Mouse (Mus musculus) left cerebral cortex, postnatal 10 days (tissue): Measurements from ENCODE around the gene Aplnr. TPM values are rescaled to one million over a fixed set of nuclear protein-coding genes. Genes with fewer than 3 reads are reported as not detected.

Experiments used
- DNase-seq, 2 experiments: peaks; one replicate each; pipeline ENCODE4 v3.0.0; 2021 to 2022; ENCODE audit warnings: low spot score in 2 of 2, mixed read lengths in 1 of 2; ENCODE audit errors: extremely low spot score in 1 of 2
- intact Hi-C: fragments of 180-260 bp; cut with DNase I; formaldehyde crosslinking; loops from one replicate; pipeline ENCODE4 v1.15.1; 2025
- total RNA-seq, 2 experiments: library from RNA; stranded (reverse); gene quantifications; 2 replicates each; pipeline ENCODE4 v1.2.3; 2021

Gene Aplnr
- total RNA-seq: 10 to 100 TPM; 11.5 to 19.2 TPM

GRCm38 (mm10) chr2:85136089-85136488 is at the start of gene Aplnr:
Aplnr (plus strand) TSS chr2:85136225.
- intact Hi-C loops: no loop called here

GRCm38 (mm10) chr2:85088716-85089646 is 47.0 kb upstream of the Aplnr start:
- intact Hi-C loops: no loop called here
- DNase-seq: peak in 1 of 2 experiments; percentile 65

More at GRCm38 (mm10) chr2:85136089-85136488, at the start of gene Aplnr:
- DNase-seq: peak in 1 of 2 experiments; percentile 69

- intact Hi-C loops: no loop called here
These were observed 44.7 kb upstream of the Aplnr start for GRCm38 (mm10) chr2:85091325-85091724.

GRCm38 (mm10) chr2:85093376-85093775 is 42.6 kb upstream of the Aplnr start:
- intact Hi-C loops: no loop called here

More at GRCm38 (mm10) chr2:85091325-85091724, 44.7 kb upstream of the Aplnr start:
- no peak for DNase-seq

GRCm38 (mm10) chr2:85095906-85096305 is 40.1 kb upstream of the Aplnr start:
- DNase-seq: no peak
- intact Hi-C loops: no loop called here

More at GRCm38 (mm10) chr2:85093376-85093775, 42.6 kb upstream of the Aplnr start:
- DNase-seq: no peak

- intact Hi-C loops: no loop called here
- DNase-seq: no peak
These were observed 38.0 kb upstream of the Aplnr start for GRCm38 (mm10) chr2:85098014-85098413.

GRCm38 (mm10) chr2:85098824-85099511 is 37.1 kb upstream of the Aplnr start:
- intact Hi-C loops: no loop called here

GRCm38 (mm10) chr2:85103201-85103600 is 32.8 kb upstream of the Aplnr start:
- DNase-seq: no peak
- intact Hi-C loops: no loop called here

More at GRCm38 (mm10) chr2:85098824-85099511, 37.1 kb upstream of the Aplnr start:
- peak in 1 of 2 experiments; percentile 80 for DNase-seq

GRCm38 (mm10) chr2:85105426-85106013 is 30.5 kb upstream of the Aplnr start:
- DNase-seq: no peak
- intact Hi-C loops: no loop called here

- intact Hi-C loops: no loop called here
- DNase-seq: no peak
These were observed 29.8 kb upstream of the Aplnr start for GRCm38 (mm10) chr2:85106068-85106790.

GRCm38 (mm10) chr2:85106941-85107340 is 29.1 kb upstream of the Aplnr start:
- no peak for DNase-seq
- intact Hi-C loops: no loop called here

GRCm38 (mm10) chr2:85110288-85110875 is 25.6 kb upstream of the Aplnr start:
- intact Hi-C loops: no loop called here
- peak in 1 of 2 experiments; percentile 20 for DNase-seq

GRCm38 (mm10) chr2:85123187-85123868 is 12.7 kb upstream of the Aplnr start:
- DNase-seq: peak; percentile 41 to 72
- intact Hi-C loops: loop anchor here (1.0 kb wide), 1 partner anchor 438 kb away; no protein-coding TSS in a partner anchor

- intact Hi-C loops: loop anchor here (1.0 to 2.0 kb wide), 2 partner anchors 123 to 437 kb away; no protein-coding TSS in a partner anchor
These were observed 12.0 kb upstream of the Aplnr start for GRCm38 (mm10) chr2:85123869-85124535.

GRCm38 (mm10) chr2:85129496-85129971 is 6.5 kb upstream of the Aplnr start:
- DNase-seq: peak in 1 of 2 experiments; percentile 71
- intact Hi-C loops: no loop called here

More at GRCm38 (mm10) chr2:85123869-85124535, 12.0 kb upstream of the Aplnr start:
- peak; percentile 77 to 80 for DNase-seq

- intact Hi-C loops: no loop called here
- DNase-seq: no peak
These were observed 4.8 kb upstream of the Aplnr start for GRCm38 (mm10) chr2:85131226-85131625.

GRCm38 (mm10) chr2:85131724-85132123 is 4.3 kb upstream of the Aplnr start:
- intact Hi-C loops: no loop called here
- DNase-seq: peak in 1 of 2 experiments; percentile 70
